Mouse (Mus musculus) myocyte (in vitro differentiated cells): ENCODE data around the gene Lurap1. TPM values are rescaled to one million over a fixed set of nuclear protein-coding genes. Genes with fewer than 3 reads are reported as not detected.
A peak's percentile ranks its signal among the peaks of the same experiment; 100 is the strongest.

Experiments used
- H3K27me3 ChIP-seq: one replicate; pipeline ENCODE4 v1.6.1; 2011; ENCODE audit not compliant: control insufficient read depth, insufficient read depth, insufficient read length
- H3K36me3 ChIP-seq: one replicate; pipeline ENCODE4 v1.6.1; 2011; ENCODE audit not compliant: control insufficient read depth, insufficient read depth
- H3K4me2 ChIP-seq: one replicate; pipeline ENCODE4 v1.6.1; 2011; ENCODE audit warnings: low read depth, control low read depth
- H3K4me3 ChIP-seq: one replicate; pipeline ENCODE4 v1.5.1; 2011; ENCODE audit warnings: mild to moderate bottlenecking, control low read depth, moderate library complexity
- H3K79me2 ChIP-seq: one replicate; pipeline ENCODE4 v1.6.1; 2011; ENCODE audit not compliant: control insufficient read depth, insufficient read depth
- H3ac ChIP-seq: one replicate; pipeline ENCODE4 v1.6.1; 2011; ENCODE audit not compliant: control insufficient read depth, insufficient read length
- CEBPB ChIP-seq: IDR thresholded peaks from 2 replicates; pipeline ENCODE4 v1.6.1; 2011; ENCODE audit warnings: mild to moderate bottlenecking, moderate library complexity; ENCODE audit not compliant: poor library complexity, insufficient read depth, severe bottlenecking
- E2F4 ChIP-seq: IDR thresholded peaks from one replicate; pipeline ENCODE4 v1.6.1; 2011; ENCODE audit warnings: mild to moderate bottlenecking, control low read depth, moderate library complexity; ENCODE audit not compliant: insufficient read depth
- MAX ChIP-seq: IDR thresholded peaks from one replicate; pipeline ENCODE4 v1.6.1; 2011; ENCODE audit warnings: low read depth, mild to moderate bottlenecking, control low read depth
- MYOD1 ChIP-seq, 3 experiments: IDR thresholded peaks; one replicate each; pipeline ENCODE4 v1.6.1; 2011; ENCODE audit warnings: control low read depth in 2 of 3, low read depth in 2 of 3, mild to moderate bottlenecking in 2 of 3, moderate library complexity in 1 of 3; ENCODE audit not compliant: insufficient read length in 2 of 3, control insufficient read depth in 1 of 3
- MYOG ChIP-seq, 3 experiments: IDR thresholded peaks; one replicate each; pipeline ENCODE4 v1.6.1; 2011; ENCODE audit warnings: control low read depth in 2 of 3, low read depth in 2 of 3, mild to moderate bottlenecking in 2 of 3; ENCODE audit not compliant: insufficient read length in 2 of 3, control insufficient read depth in 1 of 3, insufficient read depth in 1 of 3
- POLR2A ChIP-seq: IDR thresholded peaks from one replicate; pipeline ENCODE4 v1.6.1; 2011; ENCODE audit warnings: low read depth, mild to moderate bottlenecking, control low read depth, moderate library complexity; ENCODE audit not compliant: insufficient read length
- POLR2AphosphoS2 ChIP-seq: IDR thresholded peaks from one replicate; pipeline ENCODE4 v1.6.1; 2011; ENCODE audit warnings: low read depth, control low read depth; ENCODE audit not compliant: insufficient read length
- REST ChIP-seq: IDR thresholded peaks from one replicate; pipeline ENCODE4 v1.6.1; 2011; ENCODE audit warnings: mild to moderate bottlenecking, control low read depth, moderate library complexity; ENCODE audit not compliant: insufficient read depth, insufficient read length
- SRF ChIP-seq: IDR thresholded peaks from one replicate; pipeline ENCODE4 v1.6.1; 2011; ENCODE audit warnings: low read depth; ENCODE audit not compliant: control insufficient read depth, insufficient read length
- TCF12 ChIP-seq: IDR thresholded peaks from one replicate; pipeline ENCODE4 v1.6.1; 2011; ENCODE audit warnings: mild to moderate bottlenecking, control low read depth; ENCODE audit not compliant: poor library complexity, insufficient read depth, severe bottlenecking
- TCF3 ChIP-seq: IDR thresholded peaks from one replicate; pipeline ENCODE4 v1.6.1; 2011; ENCODE audit warnings: low read depth, control low read depth; ENCODE audit not compliant: insufficient read length
- USF1 ChIP-seq: IDR thresholded peaks from one replicate; pipeline ENCODE4 v1.6.1; 2011; ENCODE audit warnings: low read depth, mild to moderate bottlenecking, control low read depth, moderate library complexity
- polyA plus RNA-seq: library from polyadenylated mRNA; unstranded; fragments of >200 nt; fragmentation: generic; extraction: Trizol; gene quantifications from one replicate; pipeline ENCODE4 v1.2.1, GENCODE M21; 2012; ENCODE audit warnings: missing spikeins

Lurap1 gene
- polyA plus RNA-seq, 1 experiment: 1.5 TPM

GRCm38 (mm10) chr4:116143891-116144717 lies 7.0 kb downstream of the Lurap1 start:
- no peaks in the 10 kb centered on the region for H3K27me3 ChIP-seq
- H3ac ChIP-seq: peak overlapping the region; percentile 2
- H3K4me2 ChIP-seq: peak overlapping the region; percentile 77
- no peaks in the 10 kb centered on the region for H3K79me2 ChIP-seq
- TF ChIP-seq POLR2A: peak; percentile 40
- TF ChIP-seq MYOD1 (IDR thresholded peaks at IDR 0.05; ENCODE audit: control insufficient read depth in 1 of 3, insufficient read length in 2 of 3, low read depth in 2 of 3): no peak
- TF ChIP-seq REST: no peak
- no peaks in the 10 kb centered on the region for H3K36me3 ChIP-seq
- H3K4me3 ChIP-seq: peak overlapping the region; percentile 46

GRCm38 (mm10) chr4:116143317-116143811 lies 7.8 kb downstream of the Lurap1 start:
- Histone ChIP-seq H3K36me3 (no peaks in the 10 kb centered on the region), H3ac (no peak overlapping the region), H3K79me2 (no peaks in the 10 kb centered on the region), H3K27me3 (no peaks in the 10 kb centered on the region), H3K4me3 (peak overlapping the region; percentile 46), H3K4me2 (peak overlapping the region; percentile 77)
- TF ChIP-seq MYOG (IDR thresholded peaks at IDR 0.05; ENCODE audit: control insufficient read depth in 1 of 3, insufficient read depth in 1 of 3, insufficient read length in 2 of 3, low read depth in 2 of 3) (no peak), MYOD1 (IDR thresholded peaks at IDR 0.05; ENCODE audit: control insufficient read depth in 1 of 3, insufficient read length in 2 of 3, low read depth in 2 of 3) (no peak), POLR2AphosphoS2 (no peak), USF1 (no peak), E2F4 (no peak), MAX (no peak), TCF12 (no peak), TCF3 (no peak), POLR2A (no peak), CEBPB (no peak), SRF (no peak), REST (no peak)

- no peak overlapping the region for H3ac ChIP-seq
- H3K4me2 ChIP-seq: no peak overlapping the region
- H3K27me3 ChIP-seq: no peaks in the 10 kb centered on the region
- H3K79me2 ChIP-seq: no peaks in the 10 kb centered on the region
- TF ChIP-seq REST (no peak), E2F4 (no peak), TCF3 (no peak), POLR2A (no peak), CEBPB (no peak), MYOG (IDR thresholded peaks at IDR 0.05; ENCODE audit: control insufficient read depth in 1 of 3, insufficient read depth in 1 of 3, insufficient read length in 2 of 3, low read depth in 2 of 3) (no peak), POLR2AphosphoS2 (no peak), MYOD1 (IDR thresholded peaks at IDR 0.05; ENCODE audit: control insufficient read depth in 1 of 3, insufficient read length in 2 of 3, low read depth in 2 of 3) (no peak), USF1 (no peak), TCF12 (no peak), MAX (no peak), SRF (no peak)
- no peaks in the 10 kb centered on the region for H3K36me3 ChIP-seq
- H3K4me3 ChIP-seq: no peak overlapping the region
These were observed 8.9 kb downstream of the Lurap1 start for GRCm38 (mm10) chr4:116142269-116142668.

GRCm38 (mm10) chr4:116141736-116142135 lies 9.4 kb downstream of the Lurap1 start:
- no peak overlapping the region for H3K4me3 ChIP-seq
- peaks cover under 1% of the 10 kb centered on the region for H3K36me3 ChIP-seq
- TF ChIP-seq MAX: no peak
- TF ChIP-seq TCF3: no peak
- TF ChIP-seq E2F4: no peak
- no peak for TF ChIP-seq POLR2AphosphoS2
- no peak for TF ChIP-seq USF1
- no peaks in the 10 kb centered on the region for H3K27me3 ChIP-seq
- no peak overlapping the region for H3ac ChIP-seq
- no peak overlapping the region for H3K4me2 ChIP-seq
- no peaks in the 10 kb centered on the region for H3K79me2 ChIP-seq

- Histone ChIP-seq H3ac (no peak overlapping the region), H3K4me3 (no peak overlapping the region), H3K27me3 (no peaks in the 10 kb centered on the region), H3K36me3 (peaks cover 3% of the 10 kb centered on the region), H3K79me2 (no peaks in the 10 kb centered on the region), H3K4me2 (no peak overlapping the region)
- TF ChIP-seq REST (no peak), E2F4 (no peak), USF1 (no peak), TCF3 (no peak), MYOD1 (IDR thresholded peaks at IDR 0.05; ENCODE audit: control insufficient read depth in 1 of 3, insufficient read length in 2 of 3, low read depth in 2 of 3) (no peak), SRF (no peak), MAX (no peak), POLR2AphosphoS2 (no peak), TCF12 (no peak)
These were observed 10.2 kb downstream of the Lurap1 start for GRCm38 (mm10) chr4:116140801-116141574.
